Mouse (Mus musculus) Patski (cell line): ENCODE measurements around the gene Rapgef3. TPM values are rescaled to one million over a fixed set of nuclear protein-coding genes. Genes with fewer than 3 reads are reported as not detected.

Experiments
- ATAC-seq: fragments of 100-300 bp; one replicate; pipeline ENCODE4 v1.8.0; 2021
- CTCF ChIA-PET: fragments of 350-600 bp; sonication (Branson Sonifier 250); formaldehyde crosslinking; loops from one replicate; lab custom pipeline; 2022; ENCODE audit warnings: inconsistent platforms; lab: Charles Lee
- POLR2A ChIA-PET: fragments of 350-600 bp; sonication (Branson Sonifier 250); formaldehyde crosslinking; loops from one replicate; lab custom pipeline; 2022; ENCODE audit warnings: antibody characterized with exemption, inconsistent platforms; lab: Charles Lee
- DNase-seq: peaks from one replicate; pipeline ENCODE4 v3.0.0-alpha.2; 2011; ENCODE audit warnings: low read depth, low spot score
- H3K27me3 ChIP-seq: fragments of 371-371 bp; one replicate; pipeline ENCODE4 v1.5.1; 2021
- CTCF ChIP-seq: fragments of 100-300 bp; IDR thresholded peaks from one replicate; pipeline ENCODE4 v1.5.1; 2021
- in situ Hi-C: fragments of 300-500 bp; cut with MboI; formaldehyde crosslinking; loops from 3 replicates; pipeline ENCODE4 v1.11.1; 2018; ENCODE audit warnings: low pct_unique_long_range_greater_than_20kb, mixed read lengths
- polyA plus RNA-seq: library from polyadenylated mRNA; unstranded; gene quantifications from one replicate; pipeline ENCODE4 v1.2.3, GENCODE M21; 2021

Rapgef3 gene
- polyA plus RNA-seq, 1 experiment from 2014 or later, result 22.4 TPM

DNA sequence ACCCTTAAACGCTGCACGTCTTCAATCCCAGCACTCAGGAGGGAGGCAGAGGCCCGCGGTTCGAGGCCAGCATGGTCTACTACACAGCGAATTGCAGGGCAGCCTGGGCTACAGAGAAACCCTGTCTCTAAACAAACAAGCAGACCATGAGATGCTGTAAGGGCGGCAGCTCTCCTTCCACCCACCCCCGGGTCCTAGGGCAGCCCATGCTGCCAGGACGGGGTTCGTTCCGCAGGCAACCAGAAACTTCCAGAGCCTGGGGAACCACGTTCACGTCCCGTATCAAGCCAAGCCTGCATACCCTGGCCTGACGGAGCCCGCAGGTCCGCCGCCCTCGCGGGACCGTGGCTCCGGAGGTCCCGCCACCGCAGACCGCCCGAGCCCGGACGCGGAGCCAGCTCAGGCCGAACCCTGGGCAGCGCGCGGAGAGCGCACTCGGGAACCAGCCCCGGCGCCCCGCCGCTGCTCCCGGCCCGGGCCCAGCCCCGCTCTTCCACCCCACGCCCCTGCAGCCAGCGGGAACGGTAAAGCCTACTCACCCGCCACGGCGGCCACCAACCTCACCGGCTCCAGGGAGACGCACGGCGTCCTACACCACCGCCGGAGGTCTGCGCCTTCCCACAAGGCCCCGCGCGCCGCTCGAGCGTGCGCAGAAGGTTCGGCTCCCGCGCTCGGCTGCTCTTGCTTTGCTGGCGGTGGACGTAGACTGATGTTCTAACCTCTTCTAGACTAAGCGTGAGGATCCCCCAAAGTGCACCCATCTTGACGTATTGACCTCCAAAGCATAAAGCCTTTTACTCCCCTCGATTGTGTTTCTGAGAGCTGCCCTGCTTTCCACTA lies 62.3 kb downstream of the Rapgef3 start, which contains the start of gene Rpap3:
Gene Rpap3, minus strand, starts transcription at position 615 of the 840 bp plus-strand sequence.
- DNase-seq (no peak), ATAC-seq (peak; percentile 86)
- in situ Hi-C loops, result no loop called here
- ChIA-PET CTCF (interaction anchor here (1.3 to 1.6 kb wide), 2 partner anchors 9 to 145 kb away, joined by 3 to 5 read pairs; no protein-coding TSS in a partner anchor), POLR2A (interaction anchor here (0.6 to 1.2 kb wide), 3 partner anchors 11 to 248 kb away, joined by 3 to 5 read pairs (median 3); no protein-coding TSS in a partner anchor)
- no peaks in the 10 kb centered on the region for H3K27me3 ChIP-seq
- no peak for TF ChIP-seq CTCF

DNA sequence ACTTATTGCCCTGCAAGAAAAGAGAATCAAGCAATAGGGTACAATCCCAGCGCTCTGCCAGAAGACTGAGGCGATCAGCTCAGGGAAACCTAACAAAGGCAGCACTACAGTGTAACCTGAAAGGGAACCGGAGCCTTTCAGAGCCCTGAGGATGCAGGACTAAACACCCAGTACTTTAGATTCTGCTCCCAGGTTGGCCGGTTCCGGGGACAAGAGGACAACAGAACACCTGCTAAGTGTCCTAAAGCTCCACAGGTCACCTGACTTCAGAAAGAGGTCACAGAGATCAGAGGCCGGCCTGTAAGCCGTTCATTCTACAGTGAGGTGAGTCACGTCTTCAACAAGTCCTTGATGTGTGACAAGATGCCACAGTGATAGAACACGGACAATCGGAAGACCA lies 71.2 kb downstream of the Rapgef3 start:
- no peak for ATAC-seq
- ChIA-PET POLR2A (no interaction called here), CTCF (no interaction called here)
- DNase-seq, result no peak
- TF ChIP-seq CTCF, result no peak
- in situ Hi-C loops, result no loop called here
- H3K27me3 ChIP-seq, result no peaks in the 10 kb centered on the region

Other genes with a start within 250 kb of the Rapgef3 start
- gene Rpap3, start 62.1 kb downstream of the Rapgef3 start, polyA plus RNA-seq, result 32.9 TPM
- 0.17 TPM for gene Endou, start 36.6 kb downstream of the Rapgef3 start, polyA plus RNA-seq
- gene Slc48a1, start 10.5 kb upstream of the Rapgef3 start, polyA plus RNA-seq, result 134 TPM
- gene Hdac7, start 76.5 kb upstream of the Rapgef3 start, polyA plus RNA-seq, result 210 TPM
- gene Vdr, start 142.7 kb upstream of the Rapgef3 start, polyA plus RNA-seq, result 47.9 TPM
- gene Tmem106c, start 196.2 kb upstream of the Rapgef3 start, polyA plus RNA-seq, result 118 TPM
- 0.54 TPM for gene Col2a1, start 236.7 kb upstream of the Rapgef3 start, polyA plus RNA-seq